Mouse (Mus musculus) midbrain, embryonic 12.5 days (tissue): ENCODE data around the gene F2r. TPM values are rescaled to one million over a fixed set of nuclear protein-coding genes. Genes with fewer than 3 reads are reported as not detected.

Source experiments
- ATAC-seq: fragments of 200-750 bp; cut with Nextera tagmentation; 2 replicates; pipeline ENCODE4 v1.8.0; 2017; ENCODE audit warnings: low read depth, moderate TSS enrichment, moderate library complexity; ENCODE audit not compliant: low FRiP score
- H3K27ac ChIP-seq: fragments of 300-500 bp; sonication (generic); replicated peaks from 2 replicates; pipeline ENCODE4 v1.5.1; 2016; ENCODE audit warnings: mild to moderate bottlenecking
- H3K27me3 ChIP-seq: fragments of 300-500 bp; sonication (generic); 2 replicates; pipeline ENCODE4 v1.6.1; 2016; ENCODE audit warnings: mild to moderate bottlenecking
- H3K36me3 ChIP-seq: fragments of 300-500 bp; sonication (generic); 2 replicates; pipeline ENCODE4 v1.6.1; 2016
- H3K4me1 ChIP-seq: fragments of 300-500 bp; sonication (generic); 2 replicates; pipeline ENCODE4 v1.6.1; 2016
- H3K4me2 ChIP-seq: fragments of 300-500 bp; sonication (generic); replicated peaks from 2 replicates; pipeline ENCODE4 v1.6.1; 2016; ENCODE audit warnings: mild to moderate bottlenecking, moderate library complexity
- H3K4me3 ChIP-seq: fragments of 300-500 bp; sonication (generic); 2 replicates; pipeline ENCODE4 v1.5.1; 2016; ENCODE audit warnings: mild to moderate bottlenecking
- H3K9ac ChIP-seq: fragments of 300-500 bp; sonication (generic); replicated peaks from 2 replicates; pipeline ENCODE4 v1.6.1; 2016; ENCODE audit warnings: mild to moderate bottlenecking, moderate library complexity
- H3K9me3 ChIP-seq: fragments of 300-500 bp; sonication (generic); 2 replicates; pipeline ENCODE4 v1.6.1; 2016; ENCODE audit warnings: mild to moderate bottlenecking
- WGBS: fragments of 180-500 bp; shearing (Covaris S2); methylation state at CpG from one replicate; pipeline ENCODE4 v1.1.7; 2016; 5-methylcytosine and 5-hydroxymethylcytosine counted together
- polyA plus RNA-seq: library from polyadenylated mRNA; unstranded; fragments of >200 nt; fragmentation: Nextera tagmentation; extraction: Ambion mirVana; gene quantifications from 2 replicates; pipeline ENCODE4 v1.2.1, GENCODE M21; 2016

Gene F2r
- polyA plus RNA-seq, 1 experiment from 2014 or later, result 110 TPM

DNA sequence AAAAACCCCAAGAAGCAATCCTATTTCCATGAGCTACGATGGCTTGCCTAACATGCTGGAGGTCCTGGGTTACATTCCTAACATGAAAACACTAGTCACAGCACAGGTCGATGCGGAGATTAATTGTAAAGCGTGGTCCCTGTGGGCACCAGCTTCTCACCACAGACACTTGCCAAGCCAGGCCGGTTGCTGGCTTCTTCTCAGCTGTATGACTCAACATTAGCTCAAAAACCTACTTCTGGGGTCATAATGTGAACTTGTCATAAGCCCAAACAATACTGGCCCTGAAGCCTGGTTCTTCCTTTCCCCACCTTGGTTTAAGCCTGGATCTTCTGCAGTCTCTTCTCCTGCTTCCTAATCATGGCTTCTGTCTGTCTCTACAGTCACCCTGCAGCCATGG is 33.4 kb downstream of the F2r start:
- Histone ChIP-seq H3K4me1 (peaks cover 4% of the 10 kb centered on the region; the same call in 1 of the 2 replicates), H3K27ac (no peak overlapping the region), H3K4me2 (no peak overlapping the region), H3K27me3 (no peaks in the 10 kb centered on the region), H3K9me3 (no peaks in the 10 kb centered on the region), H3K4me3 (no peak overlapping the region), H3K36me3 (no peaks in the 10 kb centered on the region), H3K9ac (no peak overlapping the region)
- 88% methylated on average over 5 of the region's 5 CpGs for WGBS
- no peak for ATAC-seq

- Histone ChIP-seq H3K9me3 (no peaks in the 10 kb centered on the region), H3K4me1 (peaks cover 4% of the 10 kb centered on the region; the same call in 1 of the 2 replicates), H3K27ac (no peak overlapping the region), H3K36me3 (no peaks in the 10 kb centered on the region), H3K9ac (no peak overlapping the region), H3K4me2 (no peak overlapping the region), H3K4me3 (no peak overlapping the region), H3K27me3 (no peaks in the 10 kb centered on the region)
- ATAC-seq, result no peak
- 67% methylated on average over 19 of the region's 19 CpGs for WGBS
Observed at GRCm38 (mm10) chr13:95583237-95584189, 34.8 kb downstream of the F2r start.

DNA sequence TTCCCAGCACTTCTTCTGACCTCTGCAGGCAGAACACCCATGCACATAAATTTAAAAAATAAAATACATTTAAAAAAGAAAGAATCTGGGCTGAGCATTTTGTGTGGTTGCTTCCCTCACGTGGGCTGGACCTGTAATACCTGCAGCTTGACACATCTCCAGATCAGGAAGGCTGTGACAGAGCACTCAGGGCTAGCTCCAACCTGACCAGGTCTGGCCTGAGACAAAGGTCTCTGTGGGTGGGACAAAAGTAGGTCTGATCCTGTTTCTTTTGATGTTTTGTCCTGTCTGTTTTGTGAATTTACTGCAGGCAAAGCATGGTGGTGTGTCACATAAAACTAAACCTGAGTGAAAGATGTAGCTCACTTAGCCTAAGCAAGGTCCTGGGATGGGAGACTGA is 36.4 kb downstream of the F2r start:
- Histone ChIP-seq H3K4me3 (no peak overlapping the region), H3K36me3 (no peaks in the 10 kb centered on the region), H3K4me1 (peaks cover 4% of the 10 kb centered on the region; the same call in 1 of the 2 replicates), H3K9me3 (no peaks in the 10 kb centered on the region), H3K4me2 (no peak overlapping the region), H3K27ac (no peak overlapping the region), H3K27me3 (no peaks in the 10 kb centered on the region), H3K9ac (no peak overlapping the region)
- 56% methylated on average over 1 of the region's 1 CpGs for WGBS
- ATAC-seq, result no peak

DNA sequence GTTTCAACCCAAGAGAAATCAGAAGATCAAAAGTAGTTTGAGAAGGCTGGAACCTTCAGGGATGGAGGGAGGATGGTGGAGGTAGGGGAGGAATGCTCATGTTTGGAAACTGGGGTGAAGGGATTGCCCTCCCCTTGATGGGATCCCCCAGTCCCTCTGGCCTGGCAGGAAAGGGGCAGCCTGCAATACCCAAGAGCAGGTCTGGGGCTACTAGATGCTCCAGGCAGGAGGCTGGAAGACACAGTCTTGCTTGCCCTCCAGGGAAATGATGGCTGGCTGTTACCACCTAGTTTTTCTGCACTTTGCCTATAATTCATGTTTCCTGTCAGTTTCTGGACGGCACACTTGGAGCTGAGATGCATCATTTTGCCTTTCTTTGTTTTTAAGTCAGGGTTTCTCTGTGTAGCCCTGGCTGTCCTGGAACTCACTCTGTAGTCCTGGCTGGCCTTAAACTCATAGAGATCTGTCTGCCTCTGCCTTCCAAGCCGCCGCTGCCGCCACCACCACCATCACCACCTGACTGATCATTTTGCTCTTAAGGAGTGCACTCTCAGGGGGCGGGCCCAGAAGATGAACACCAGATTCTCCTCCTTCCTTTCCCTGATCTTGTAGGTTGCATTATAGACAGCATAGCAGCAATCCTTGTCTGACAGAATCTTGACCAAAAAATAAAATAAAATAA is 40.1 kb downstream of the F2r start:
- no peaks in the 10 kb centered on the region for H3K9me3 ChIP-seq
- WGBS, result 93% methylated on average over 5 of the region's 5 CpGs

DNA sequence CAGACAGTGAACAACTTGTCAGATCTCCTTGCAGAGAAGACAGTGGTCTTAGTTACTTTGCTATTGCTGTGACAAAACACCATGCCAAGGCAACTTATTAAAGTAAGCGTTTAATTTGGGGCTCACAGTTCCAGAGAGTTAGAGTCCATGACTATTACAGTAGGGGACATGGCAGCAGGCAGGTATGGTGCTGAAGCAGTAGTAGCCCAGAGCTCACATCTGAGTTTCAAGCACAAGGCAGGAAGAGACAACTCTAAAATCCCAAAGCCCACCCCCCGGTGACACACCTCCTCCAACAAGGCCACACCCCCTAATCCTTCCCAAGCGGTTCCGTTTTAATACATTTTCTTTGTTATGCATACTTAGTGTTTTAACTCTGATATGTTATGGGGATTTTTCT is 47.4 kb downstream of the F2r start:
- Histone ChIP-seq H3K9ac (no peak overlapping the region), H3K4me1 (no peaks in the 10 kb centered on the region), H3K27me3 (no peaks in the 10 kb centered on the region), H3K4me3 (no peak overlapping the region), H3K27ac (no peak overlapping the region), H3K4me2 (no peak overlapping the region), H3K9me3 (no peaks in the 10 kb centered on the region), H3K36me3 (no peaks in the 10 kb centered on the region)
- 93% methylated on average over 4 of the region's 4 CpGs for WGBS
- no peak for ATAC-seq

More for the DNA sequence above, 40.1 kb downstream of the F2r start:
- no peaks in the 10 kb centered on the region for H3K4me1 ChIP-seq
- no peak overlapping the region for H3K4me2 ChIP-seq
- no peaks in the 10 kb centered on the region for H3K36me3 ChIP-seq
- no peaks in the 10 kb centered on the region for H3K27me3 ChIP-seq
- ATAC-seq, result no peak
- no peak overlapping the region for H3K9ac ChIP-seq
- H3K4me3 ChIP-seq, result no peak overlapping the region
- no peak overlapping the region for H3K27ac ChIP-seq

- Histone ChIP-seq H3K36me3 (no peaks in the 10 kb centered on the region), H3K4me3 (no peak overlapping the region), H3K4me1 (no peaks in the 10 kb centered on the region), H3K9ac (no peak overlapping the region), H3K27ac (no peak overlapping the region), H3K9me3 (no peaks in the 10 kb centered on the region), H3K27me3 (no peaks in the 10 kb centered on the region), H3K4me2 (no peak overlapping the region)
- no peak for ATAC-seq
Observed at GRCm38 (mm10) chr13:95569326-95569725, 49.0 kb downstream of the F2r start.

DNA sequence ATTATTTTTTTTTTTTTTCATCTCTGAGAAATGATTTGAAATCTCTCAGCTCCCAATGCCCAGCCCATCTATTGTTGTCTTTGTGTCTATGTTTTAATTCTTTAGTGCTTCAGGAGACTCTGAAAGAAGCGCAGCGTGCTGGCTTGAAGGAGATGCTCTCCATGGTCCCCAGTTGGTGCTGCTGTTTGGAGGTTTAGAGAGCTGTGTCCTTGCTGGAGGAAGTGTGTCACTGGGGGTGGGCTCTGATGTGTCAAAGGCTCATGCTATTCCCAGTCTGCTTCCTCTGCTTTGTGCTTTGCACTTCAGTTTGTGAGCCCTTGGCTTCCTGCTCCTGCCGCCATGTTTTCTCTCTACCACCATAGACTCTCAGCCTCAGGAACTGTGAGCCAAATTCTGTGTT is 50.0 kb downstream of the F2r start:
- H3K27me3 ChIP-seq, result no peaks in the 10 kb centered on the region
- no peaks in the 10 kb centered on the region for H3K9me3 ChIP-seq
- no peak overlapping the region for H3K4me2 ChIP-seq
- no peak overlapping the region for H3K4me3 ChIP-seq
- no peaks in the 10 kb centered on the region for H3K4me1 ChIP-seq
- no peak for ATAC-seq
- no peak overlapping the region for H3K9ac ChIP-seq
- H3K27ac ChIP-seq, result no peak overlapping the region
- 97% methylated on average over 3 of the region's 3 CpGs for WGBS
- no peaks in the 10 kb centered on the region for H3K36me3 ChIP-seq

DNA sequence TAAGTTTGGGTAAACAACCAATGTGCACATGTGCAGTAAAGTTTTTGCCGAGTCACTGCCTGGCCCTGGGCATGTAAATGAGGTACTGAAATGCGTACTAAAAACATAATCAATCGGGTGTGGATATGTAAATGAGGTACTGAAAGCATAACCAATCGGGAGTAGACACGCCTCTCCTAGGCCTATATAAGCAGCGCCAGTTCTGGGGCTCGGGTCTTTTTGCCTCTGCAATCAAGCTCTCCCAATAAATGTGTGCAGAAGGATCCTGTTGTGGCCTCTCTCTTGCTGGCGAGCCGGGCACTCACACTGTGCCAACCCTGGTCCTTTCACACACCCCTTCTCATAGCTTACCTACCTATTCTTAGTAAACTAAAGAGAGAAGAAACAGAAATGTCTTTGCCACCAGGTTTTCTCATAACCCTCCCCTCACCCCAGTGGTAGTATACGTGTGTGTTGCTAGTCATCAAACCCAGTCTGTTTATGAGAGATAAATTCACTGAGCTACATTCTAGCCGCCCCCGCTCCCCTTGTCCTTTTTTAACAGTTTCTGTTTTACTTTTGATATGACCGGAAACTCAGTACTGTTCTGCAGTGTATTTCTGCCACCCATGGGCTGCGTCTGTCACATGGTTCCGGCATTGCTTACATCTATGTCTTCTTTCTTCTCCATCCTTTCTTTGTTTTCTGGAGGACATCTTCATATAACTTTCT is 51.3 kb downstream of the F2r start:
- H3K9me3 ChIP-seq, result no peaks in the 10 kb centered on the region
- no peaks in the 10 kb centered on the region for H3K36me3 ChIP-seq
- no peaks in the 10 kb centered on the region for H3K4me1 ChIP-seq
- H3K4me2 ChIP-seq, result no peak overlapping the region
- no peak overlapping the region for H3K9ac ChIP-seq
- WGBS, result 93% methylated on average over 15 of the region's 15 CpGs
- no peaks in the 10 kb centered on the region for H3K27me3 ChIP-seq
- H3K27ac ChIP-seq, result no peak overlapping the region
- no peak overlapping the region for H3K4me3 ChIP-seq
- no peak for ATAC-seq

GRCm38 (mm10) chr13:95563693-95564092 is 54.6 kb downstream of the F2r start:
- H3K9me3 ChIP-seq, result no peaks in the 10 kb centered on the region
- H3K4me1 ChIP-seq, result no peaks in the 10 kb centered on the region
- H3K4me2 ChIP-seq, result no peak overlapping the region
- H3K27me3 ChIP-seq, result no peaks in the 10 kb centered on the region
- H3K36me3 ChIP-seq, result no peaks in the 10 kb centered on the region
- no peak overlapping the region for H3K9ac ChIP-seq
- peak; percentile 41; the same call in 1 of the 2 replicates for ATAC-seq
- 2% methylated on average over 3 of the region's 3 CpGs for WGBS
- no peak overlapping the region for H3K4me3 ChIP-seq
- no peak overlapping the region for H3K27ac ChIP-seq

GRCm38 (mm10) chr13:95563066-95563610 is 55.1 kb downstream of the F2r start:
- ATAC-seq, result no peak
- H3K27me3 ChIP-seq, result no peaks in the 10 kb centered on the region
- H3K4me3 ChIP-seq, result no peak overlapping the region
- no peak overlapping the region for H3K4me2 ChIP-seq
- H3K36me3 ChIP-seq, result no peaks in the 10 kb centered on the region
- no peak overlapping the region for H3K9ac ChIP-seq
- H3K9me3 ChIP-seq, result no peaks in the 10 kb centered on the region
- no peaks in the 10 kb centered on the region for H3K4me1 ChIP-seq
- 57% methylated on average over 10 of the region's 10 CpGs for WGBS
- H3K27ac ChIP-seq, result no peak overlapping the region

DNA sequence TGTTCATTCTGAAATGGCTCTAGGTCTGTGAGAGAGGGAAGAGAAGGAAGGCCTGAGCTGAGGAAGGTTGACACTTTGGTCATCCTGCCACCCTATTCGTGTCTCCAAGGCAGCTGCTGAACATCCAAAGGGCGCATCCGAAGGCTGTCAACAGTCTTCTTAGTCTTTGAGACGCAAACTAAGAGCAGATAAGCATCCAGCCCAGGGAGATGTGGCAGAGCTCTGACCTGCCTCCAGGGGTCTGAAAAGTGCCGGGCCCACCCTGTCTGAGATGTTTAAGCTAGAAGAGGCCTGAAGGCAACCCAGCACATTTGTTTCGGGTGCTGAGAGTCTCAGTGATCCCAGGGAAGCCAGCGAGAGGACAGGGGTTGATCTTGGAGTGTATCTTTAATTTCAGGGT is 61.0 kb downstream of the F2r start:
- no peaks in the 10 kb centered on the region for H3K4me1 ChIP-seq
- no peak for ATAC-seq
- H3K36me3 ChIP-seq, result no peaks in the 10 kb centered on the region
- 80% methylated on average over 7 of the region's 7 CpGs for WGBS
- no peak overlapping the region for H3K4me2 ChIP-seq
- no peaks in the 10 kb centered on the region for H3K27me3 ChIP-seq
- H3K9me3 ChIP-seq, result no peaks in the 10 kb centered on the region
- H3K9ac ChIP-seq, result no peak overlapping the region
- H3K27ac ChIP-seq, result no peak overlapping the region
- H3K4me3 ChIP-seq, result no peak overlapping the region
